Mouse (Mus musculus): Measurements from ENCODE around the gene Nsmf. TPM values are rescaled to one million over a fixed set of nuclear protein-coding genes. Genes with fewer than 3 reads are reported as not detected.

Gene Nsmf
- 38.8 to 54.8 TPM (median 42.4 TPM) in 4 replicates for total RNA-seq (2023)

GRCm38 (mm10) chr2:25054221-25055067 is at the start of gene Nsmf:
Gene Nsmf, plus strand, starts transcription at chr2:25054355.

GRCm38 (mm10) chr2:25080076-25080475 is 25.9 kb downstream of the Nsmf start, which contains the start of gene Entpd8:
Gene Entpd8, plus strand, starts transcription at chr2:25080304.

GRCm38 (mm10) chr2:25095109-25095850 is 41.1 kb downstream of the Nsmf start, which contains the start of gene Noxa1:
Gene Noxa1, minus strand, starts transcription at chr2:25095149.

Other genes starting within 250 kb of the Nsmf start
- 125 to 127 TPM (median 126 TPM) in 4 replicates for gene Ehmt1, start 134.7 kb upstream of the Nsmf start, total RNA-seq (2023)
- gene Arrdc1, start 119.1 kb upstream of the Nsmf start, total RNA-seq (2023) = 118 to 128 TPM (median 125 TPM) in 4 replicates
- 15.1 to 24.6 TPM (median 17.8 TPM) in 4 replicates for gene Zmynd19, start 104.6 kb upstream of the Nsmf start, total RNA-seq (2023)
- 11.7 to 12.7 TPM (median 12.3 TPM) in 4 replicates for gene Dph7, start 92.0 kb upstream of the Nsmf start, total RNA-seq (2023)
- gene Mrpl41, start 79.3 kb upstream of the Nsmf start, total RNA-seq (2023) = 19.0 to 23.1 TPM (median 21.2 TPM) in 4 replicates
- 120 to 131 TPM (median 127 TPM) in 4 replicates for gene Pnpla7, start 78.3 kb upstream of the Nsmf start, total RNA-seq (2023)
- gene Entpd8, start 25.9 kb downstream of the Nsmf start, total RNA-seq (2023) = not detected in 4 replicates
- not detected in 4 replicates for gene Noxa1, start 40.8 kb downstream of the Nsmf start, total RNA-seq (2023)
- gene Nrarp, start 126.4 kb downstream of the Nsmf start, total RNA-seq (2023) = 5.2 to 8.3 TPM (median 7.2 TPM) in 4 replicates
- 29.8 to 31.9 TPM (median 30.9 TPM) in 4 replicates for gene Tor4a, start 142.5 kb downstream of the Nsmf start, total RNA-seq (2023)
- gene Nelfb, start 157.1 kb downstream of the Nsmf start, total RNA-seq (2023) = 71.6 to 75.6 TPM (median 72.5 TPM) in 4 replicates
- not detected in 4 replicates for gene Stpg3, start 160.3 kb downstream of the Nsmf start, total RNA-seq (2023)
- 0.89 TPM in 1 of 4 replicates, not detected in the others for gene Fam166a, start 164.4 kb downstream of the Nsmf start, total RNA-seq (2023)
- gene Tubb4b, start 170.3 kb downstream of the Nsmf start, total RNA-seq (2023) = 101 to 123 TPM (median 110 TPM) in 4 replicates
- not detected in 4 replicates for gene Slc34a3, start 180.0 kb downstream of the Nsmf start, total RNA-seq (2023)
- not detected in 4 replicates for gene Rnf224, start 182.4 kb downstream of the Nsmf start, total RNA-seq (2023)
- gene Rnf208, start 187.9 kb downstream of the Nsmf start, total RNA-seq (2023) = not detected in 4 replicates
- not detected in 4 replicates for gene Cysrt1, start 188.1 kb downstream of the Nsmf start, total RNA-seq (2023)
- gene AL732309.1, start 192.5 kb downstream of the Nsmf start, total RNA-seq (2023) = 4.6 to 12.8 TPM (median 6.9 TPM) in 4 replicates
- 18.8 to 26.6 TPM (median 24.1 TPM) in 4 replicates for gene Tmem203, start 201.1 kb downstream of the Nsmf start, total RNA-seq (2023)
- gene Tprn, start 208.3 kb downstream of the Nsmf start, total RNA-seq (2023) = 13.6 to 20.3 TPM (median 14.4 TPM) in 4 replicates
- 30.8 to 37.7 TPM (median 35.7 TPM) in 4 replicates for gene Ssna1, start 218.1 kb downstream of the Nsmf start, total RNA-seq (2023)
- gene Anapc2, start 218.1 kb downstream of the Nsmf start, total RNA-seq (2023) = 101 to 113 TPM (median 107 TPM) in 4 replicates
- gene Tmem210, start 233.8 kb downstream of the Nsmf start, total RNA-seq (2023) = not detected in 4 replicates
- gene Lrrc26, start 235.6 kb downstream of the Nsmf start, total RNA-seq (2023) = not detected in 4 replicates